Mouse (Mus musculus) kidney, embryonic 14.5 days (tissue): ENCODE measurements around the gene Scaf8. TPM values are rescaled to one million over a fixed set of nuclear protein-coding genes. Genes with fewer than 3 reads are reported as not detected.
"Not testable (repeated sequence)": the region's sequence is repeated elsewhere in the genome, so short reads cannot be mapped to it uniquely, and the experiment has no call there.

Source experiments
- ATAC-seq: fragments of 200-750 bp; cut with Nextera tagmentation; 2 replicates; pipeline ENCODE4 v1.8.0; 2017; ENCODE audit warnings: moderate number of reproducible peaks, mild to moderate bottlenecking, moderate TSS enrichment, moderate library complexity; ENCODE audit not compliant: low FRiP score, low TSS enrichment
- H3K27ac ChIP-seq: fragments of 300-500 bp; sonication (generic); 2 replicates; pipeline ENCODE4 v1.5.1; 2014; ENCODE audit warnings: low read depth, mild to moderate bottlenecking, low read length, moderate library complexity, mixed read lengths
- H3K27me3 ChIP-seq: fragments of 300-500 bp; sonication (generic); 2 replicates; pipeline ENCODE4 v1.6.1; 2014; ENCODE audit warnings: mild to moderate bottlenecking, low read length; ENCODE audit not compliant: control insufficient read depth, insufficient read depth
- H3K36me3 ChIP-seq: fragments of 300-500 bp; sonication (generic); 2 replicates; pipeline ENCODE4 v1.6.1; 2014; ENCODE audit warnings: low read length, mixed read lengths; ENCODE audit not compliant: control insufficient read depth, insufficient read depth
- H3K4me1 ChIP-seq: fragments of 300-500 bp; sonication (generic); 2 replicates; pipeline ENCODE4 v1.6.1; 2014; ENCODE audit warnings: low read length, mixed read lengths; ENCODE audit not compliant: control insufficient read depth, insufficient read depth
- H3K4me2 ChIP-seq: fragments of 300-500 bp; sonication (generic); replicated peaks from 2 replicates; pipeline ENCODE4 v1.6.1; 2014; ENCODE audit warnings: low read depth, mild to moderate bottlenecking, low read length
- H3K4me3 ChIP-seq: fragments of 300-500 bp; sonication (generic); 2 replicates; pipeline ENCODE4 v1.5.1; 2014; ENCODE audit warnings: mild to moderate bottlenecking, low read length
- H3K9ac ChIP-seq: fragments of 300-500 bp; sonication (generic); 2 replicates; pipeline ENCODE4 v1.6.1; 2014; ENCODE audit warnings: low read depth, mild to moderate bottlenecking, low read length, moderate library complexity
- H3K9me3 ChIP-seq: fragments of 300-500 bp; sonication (generic); 2 replicates; pipeline ENCODE4 v1.6.1; 2016; ENCODE audit warnings: low read length; ENCODE audit not compliant: control insufficient read depth
- WGBS: fragments of 180-500 bp; shearing (Covaris S2); extraction: QIAGEN DNeasy Blood & Tissue Kit; methylation state at CpG from one replicate; pipeline ENCODE4 v1.1.7; 2014; 5-methylcytosine and 5-hydroxymethylcytosine counted together
- polyA plus RNA-seq: library from polyadenylated mRNA; unstranded; fragments of >200 nt; fragmentation: Nextera tagmentation; extraction: Ambion mirVana; gene quantifications from 2 replicates; pipeline ENCODE4 v1.2.1, GENCODE M21; 2014

Scaf8 gene
- polyA plus RNA-seq, 1 experiment from 2014 or later = 35.9 TPM

DNA sequence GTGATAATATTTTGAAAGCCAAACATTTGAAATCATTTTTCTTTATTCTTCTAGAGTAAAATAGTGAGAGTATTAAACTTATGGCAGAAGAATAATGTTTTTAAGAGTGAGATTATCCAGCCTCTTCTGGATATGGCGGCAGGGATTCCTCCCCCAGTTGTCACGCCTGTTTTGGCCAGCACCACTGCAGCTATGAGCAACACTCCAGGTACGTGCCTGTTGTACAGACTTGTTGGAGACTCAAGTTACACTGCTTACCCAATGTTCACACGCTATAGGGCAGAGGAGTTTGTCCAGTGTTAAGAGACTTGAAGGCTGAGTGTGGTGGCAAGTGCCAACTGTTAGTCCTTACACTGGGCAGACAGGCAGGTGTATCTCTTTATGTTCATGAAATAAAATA is 48.1 kb downstream of the Scaf8 start:
- Histone ChIP-seq H3K4me1 (no peaks in the 10 kb centered on the region), H3K9ac (no peak overlapping the region), H3K9me3 (no peaks in the 10 kb centered on the region), H3K4me3 (no peak overlapping the region), H3K4me2 (no peak overlapping the region), H3K36me3 (peaks cover 53% of the 10 kb centered on the region), H3K27me3 (no peaks in the 10 kb centered on the region), H3K27ac (no peak overlapping the region)
- 82% methylated on average over 4 of the region's 4 CpGs for WGBS
- no peak for ATAC-seq

DNA sequence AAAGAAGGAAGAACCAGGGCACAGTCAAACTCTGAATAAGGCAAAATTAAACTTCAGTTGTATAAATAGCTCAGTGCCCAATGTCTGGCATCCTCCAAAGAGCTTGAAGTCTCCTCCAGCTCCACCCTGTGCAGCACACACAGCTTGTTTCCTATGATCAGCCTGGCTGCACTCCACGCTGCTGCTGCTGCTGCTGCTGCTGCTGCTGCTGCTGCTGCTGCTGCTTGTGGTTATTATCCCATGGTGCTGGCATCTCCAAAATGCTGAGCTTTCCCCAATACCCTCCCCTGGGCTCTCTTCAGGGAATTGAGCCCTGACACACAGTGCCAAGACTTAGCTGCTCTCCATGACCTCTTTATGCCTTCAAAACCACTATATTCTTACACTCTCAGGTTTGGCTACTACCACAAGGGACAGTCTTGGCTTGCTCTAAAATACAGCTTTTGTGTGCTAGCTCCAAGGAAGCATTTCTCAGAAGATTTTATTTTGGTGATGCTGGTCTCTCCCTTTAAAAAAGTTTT is 65.7 kb downstream of the Scaf8 start:
- H3K4me1 ChIP-seq, H3K4me2 ChIP-seq, H3K4me3 ChIP-seq, H3K9ac ChIP-seq, H3K9me3 ChIP-seq, H3K27ac ChIP-seq, ATAC-seq, H3K27me3 ChIP-seq: not testable (repeated sequence)
- 96% methylated on average over 1 of the region's 1 CpGs for WGBS
- peaks cover 39% of the 10 kb centered on the region for H3K36me3 ChIP-seq

DNA sequence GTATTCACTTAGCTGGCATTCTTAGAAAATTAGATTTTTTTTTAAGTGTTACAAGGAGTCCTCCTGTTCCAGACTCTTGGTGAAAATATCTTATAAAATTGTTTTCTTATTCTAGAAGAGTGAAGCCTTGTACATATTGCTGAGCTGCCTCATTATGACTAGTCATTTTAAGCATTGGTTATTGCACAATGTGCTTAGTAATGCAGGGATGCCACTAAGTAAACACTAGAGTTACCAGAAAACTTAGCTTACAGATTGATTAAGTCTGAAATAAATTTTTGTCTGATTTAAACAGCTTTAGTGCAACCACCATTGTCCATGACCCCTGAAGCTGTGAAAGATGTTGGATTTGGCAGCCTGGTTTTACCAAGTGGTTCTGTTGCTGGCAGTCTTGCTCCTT is 80.7 kb downstream of the Scaf8 start:
- H3K36me3 ChIP-seq = peaks cover 73% of the 10 kb centered on the region
- not testable (repeated sequence) for H3K4me3 ChIP-seq, H3K27me3 ChIP-seq, H3K9me3 ChIP-seq, H3K9ac ChIP-seq, ATAC-seq, H3K4me1 ChIP-seq, H3K27ac ChIP-seq, H3K4me2 ChIP-seq

DNA sequence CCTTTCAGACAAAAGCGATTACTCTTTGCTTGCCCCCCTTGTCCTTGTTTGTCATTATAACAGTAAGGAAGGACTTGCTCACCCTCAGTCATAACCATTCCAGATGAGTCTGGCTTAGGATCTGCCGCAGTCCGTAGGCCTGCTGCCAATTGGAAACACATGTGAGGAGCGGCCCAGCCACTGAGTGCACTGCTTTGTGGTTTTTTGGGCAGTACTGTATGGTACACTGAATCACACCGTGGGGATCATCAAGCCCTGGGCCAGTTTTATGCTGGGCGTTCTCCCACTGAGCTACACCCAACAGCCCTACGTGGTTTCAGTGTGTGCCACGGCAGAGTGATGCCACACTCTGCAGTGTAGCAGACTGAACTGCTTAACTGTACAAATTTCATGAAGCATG is 85.6 kb downstream of the Scaf8 start:
- WGBS = 94% methylated on average over 8 of the region's 8 CpGs
- H3K9ac ChIP-seq = no peak overlapping the region
- peaks cover 60% of the 10 kb centered on the region for H3K36me3 ChIP-seq
- H3K4me3 ChIP-seq = no peak overlapping the region
- H3K9me3 ChIP-seq = no peaks in the 10 kb centered on the region
- no peaks in the 10 kb centered on the region for H3K4me1 ChIP-seq
- no peak for ATAC-seq
- no peak overlapping the region for H3K27ac ChIP-seq
- H3K27me3 ChIP-seq = no peaks in the 10 kb centered on the region
- H3K4me2 ChIP-seq = no peak overlapping the region

DNA sequence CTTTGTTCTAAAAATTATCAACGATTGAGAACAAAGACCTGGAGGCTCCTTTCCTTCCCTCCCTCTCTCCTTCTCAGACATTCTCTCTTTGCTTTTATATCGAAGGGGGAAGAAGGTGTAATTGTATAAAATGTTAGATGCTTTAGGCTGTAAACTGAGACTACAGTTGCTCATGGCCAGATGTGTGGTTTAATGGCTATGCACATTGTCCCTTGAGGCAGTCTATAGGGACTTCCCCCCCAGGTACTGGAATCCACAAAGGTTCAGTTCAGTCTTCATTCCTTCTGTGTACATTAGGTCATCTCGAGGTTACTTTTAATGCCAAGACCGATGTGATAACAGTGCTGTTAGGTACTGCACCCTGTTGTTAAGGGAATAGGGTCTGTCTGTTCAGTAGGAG is 89.1 kb downstream of the Scaf8 start:
- no peak overlapping the region for H3K9ac ChIP-seq
- 82% methylated on average over 4 of the region's 4 CpGs for WGBS
- H3K4me3 ChIP-seq = no peak overlapping the region
- H3K36me3 ChIP-seq = peaks cover 32% of the 10 kb centered on the region
- H3K4me1 ChIP-seq = 0 out of 2 replicates have a peak, but pooled peaks cover 6% of the 10 kb centered on the region
- no peak overlapping the region for H3K4me2 ChIP-seq
- H3K27ac ChIP-seq = no peak overlapping the region
- no peaks in the 10 kb centered on the region for H3K27me3 ChIP-seq
- H3K9me3 ChIP-seq = no peaks in the 10 kb centered on the region
- ATAC-seq = no peak

DNA sequence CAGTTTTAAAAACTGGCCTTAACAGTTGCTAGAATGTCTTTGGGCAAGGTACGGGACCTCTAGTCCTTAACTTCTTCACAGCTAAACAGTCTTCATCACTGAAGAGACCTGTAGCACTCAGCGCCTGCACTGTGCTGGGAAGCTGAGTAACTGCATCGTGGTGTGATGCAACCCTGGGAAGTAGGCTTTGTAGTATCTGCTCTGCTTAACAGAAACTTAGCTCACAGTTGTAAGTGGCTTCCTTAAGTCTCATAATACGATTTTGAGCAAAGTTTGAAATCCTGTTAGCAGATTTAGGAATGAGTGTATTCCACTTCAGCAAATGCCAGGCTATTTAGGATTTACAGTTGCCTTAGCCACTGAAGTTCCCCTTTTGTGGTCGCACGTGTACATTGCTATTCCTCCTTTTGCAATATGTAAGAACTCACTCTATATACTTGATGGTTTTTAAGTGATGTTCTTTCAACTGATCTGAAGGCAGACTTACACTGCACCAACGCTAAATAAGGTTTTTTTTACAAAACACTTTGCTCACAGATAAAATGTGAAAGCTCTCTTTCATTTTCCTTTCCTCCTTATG is 90.1 kb downstream of the Scaf8 start:
- Histone ChIP-seq H3K36me3 (peaks cover 26% of the 10 kb centered on the region), H3K27me3 (no peaks in the 10 kb centered on the region), H3K4me1 (0 out of 2 replicates have a peak, but pooled peaks cover 8% of the 10 kb centered on the region), H3K4me2 (no peak overlapping the region), H3K4me3 (no peak overlapping the region), H3K27ac (no peak overlapping the region), H3K9ac (no peak overlapping the region), H3K9me3 (no peaks in the 10 kb centered on the region)
- ATAC-seq = no peak
- 94% methylated on average over 7 of the region's 7 CpGs for WGBS

DNA sequence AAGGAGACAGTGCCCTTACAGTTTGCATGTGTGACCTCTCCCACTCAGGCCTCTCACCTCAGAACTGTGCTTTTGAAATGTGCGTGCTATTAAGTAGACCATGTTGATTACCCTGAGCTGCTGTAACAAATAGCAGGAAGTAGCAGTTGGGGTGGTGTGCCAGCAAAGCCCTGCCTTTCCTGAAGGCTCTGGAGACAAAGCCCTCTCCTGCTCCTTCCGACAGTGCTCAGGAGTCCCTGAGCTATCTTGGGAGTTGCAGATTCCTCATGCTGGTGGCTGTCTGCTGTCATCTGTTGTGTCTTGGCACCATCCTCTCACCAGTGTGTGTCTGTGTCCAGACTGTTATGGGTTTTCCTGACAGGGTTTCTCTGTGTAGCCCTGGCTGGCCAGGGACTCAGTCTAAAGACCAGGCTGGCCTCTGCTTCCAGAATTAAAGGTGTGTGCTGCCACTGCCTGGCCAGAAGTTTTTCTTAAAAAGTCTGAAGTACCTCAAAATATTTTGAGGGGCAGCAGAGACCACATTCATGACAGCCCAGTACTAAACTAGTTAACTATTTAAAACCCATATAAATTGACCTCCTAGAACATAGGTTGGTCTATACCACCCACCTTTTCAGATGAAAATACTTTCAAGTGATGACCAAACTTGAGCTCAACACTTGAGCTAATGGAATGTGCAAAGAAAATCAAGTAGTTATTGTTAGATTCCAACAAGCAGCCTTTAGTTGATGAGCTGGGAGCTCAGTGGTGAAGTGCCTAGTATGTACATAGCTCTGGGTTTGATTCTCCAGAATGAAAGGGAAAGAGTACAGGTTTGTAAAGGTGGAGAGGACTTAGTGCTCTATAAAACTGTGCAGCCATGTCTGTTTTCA is 92.0 kb downstream of the Scaf8 start:
- Histone ChIP-seq H3K27ac (peak overlapping the region; percentile 4; the same call in 1 of the 2 replicates), H3K4me2 (no peak overlapping the region), H3K9ac (no peak overlapping the region), H3K27me3 (no peaks in the 10 kb centered on the region), H3K36me3 (peaks cover 13% of the 10 kb centered on the region; the same call in 1 of the 2 replicates), H3K4me1 (0 out of 2 replicates have a peak, but pooled peaks cover 10% of the 10 kb centered on the region), H3K4me3 (no peak overlapping the region), H3K9me3 (no peaks in the 10 kb centered on the region)
- WGBS = 34% methylated on average over 2 of the region's 2 CpGs
- ATAC-seq = no peak; the same call in 1 of the 2 replicates

DNA sequence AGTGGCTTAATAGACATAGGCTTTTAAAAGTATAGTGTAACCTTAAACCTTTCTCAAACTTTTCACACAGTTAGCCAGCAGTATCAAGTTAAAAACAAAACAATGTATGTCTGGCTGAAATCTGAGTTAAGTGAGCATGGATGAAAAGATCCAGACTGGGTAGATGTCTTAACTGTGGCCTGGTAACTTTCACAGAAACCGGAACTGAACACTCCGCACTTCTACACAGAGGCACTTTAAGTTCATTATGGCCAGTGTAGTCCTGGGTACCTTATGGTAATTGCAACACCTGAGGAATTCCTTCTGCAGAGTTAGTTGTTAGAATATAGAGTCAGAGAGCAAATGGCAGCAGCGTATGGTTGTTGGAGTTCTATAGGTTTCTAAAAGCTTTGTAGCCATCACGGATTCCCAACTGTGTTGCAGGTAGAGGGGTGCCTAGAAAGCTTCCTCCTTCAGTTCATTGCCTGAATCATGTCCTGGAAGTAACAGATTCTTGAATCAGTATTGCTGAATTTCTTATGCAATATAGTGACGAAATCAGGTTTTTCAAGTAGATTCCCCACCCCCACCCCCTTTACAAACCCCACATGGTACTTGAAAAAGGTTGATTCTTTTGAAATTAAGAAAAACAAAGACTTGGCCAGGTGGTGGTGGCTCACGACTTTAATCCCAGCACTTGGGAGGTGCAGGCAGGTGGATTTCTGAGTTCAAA is 92.9 kb downstream of the Scaf8 start:
- Histone ChIP-seq H3K27ac (no peak overlapping the region), H3K4me1 (0 out of 2 replicates have a peak, but pooled peaks cover 10% of the 10 kb centered on the region), H3K27me3 (no peaks in the 10 kb centered on the region), H3K9me3 (no peaks in the 10 kb centered on the region), H3K36me3 (peaks cover 19% of the 10 kb centered on the region), H3K4me3 (no peak overlapping the region), H3K4me2 (no peak overlapping the region), H3K9ac (no peak overlapping the region)
- 66% methylated on average over 6 of the region's 6 CpGs for WGBS
- 0 out of 2 replicates have a peak, but pooled peaks have one; percentile 65 for ATAC-seq
